Mouse (Mus musculus): Measurements from ENCODE around the gene Adtrp.

Adtrp gene

DNA sequence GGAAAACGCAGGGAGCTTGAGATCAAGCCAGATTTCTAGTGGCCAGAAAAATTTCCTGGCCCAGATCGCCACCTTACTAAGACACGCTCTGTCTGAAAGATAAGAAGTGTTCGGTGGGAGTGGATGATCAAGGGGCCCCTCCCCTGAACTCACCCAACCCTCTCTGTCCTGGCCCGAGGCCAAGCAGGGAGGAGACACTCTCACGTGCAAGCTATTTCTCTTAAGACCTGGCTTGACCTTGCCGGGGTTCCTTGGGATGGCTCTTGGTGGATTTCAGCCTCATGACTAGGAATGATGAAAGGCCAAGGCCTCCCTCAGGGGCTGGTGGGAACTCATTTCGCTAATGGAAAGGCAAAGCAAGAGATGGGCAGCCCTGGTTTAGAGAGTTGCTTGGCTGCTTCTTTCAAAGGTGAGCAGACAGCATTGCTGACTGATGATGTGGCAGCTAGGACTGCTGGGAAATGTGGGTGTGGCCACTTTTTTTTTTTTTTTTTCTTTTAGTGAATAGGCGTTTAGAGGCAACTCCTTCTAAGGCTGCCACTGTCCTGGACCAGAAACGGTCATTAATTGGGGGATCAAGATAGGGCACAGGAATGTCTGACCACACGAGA lies at the start of gene Adtrp:
Adtrp (minus strand) TSS at position 169 of the 611 bp plus-strand sequence.
- in situ Hi-C loops (cut with MboI), result no loop called here

DNA sequence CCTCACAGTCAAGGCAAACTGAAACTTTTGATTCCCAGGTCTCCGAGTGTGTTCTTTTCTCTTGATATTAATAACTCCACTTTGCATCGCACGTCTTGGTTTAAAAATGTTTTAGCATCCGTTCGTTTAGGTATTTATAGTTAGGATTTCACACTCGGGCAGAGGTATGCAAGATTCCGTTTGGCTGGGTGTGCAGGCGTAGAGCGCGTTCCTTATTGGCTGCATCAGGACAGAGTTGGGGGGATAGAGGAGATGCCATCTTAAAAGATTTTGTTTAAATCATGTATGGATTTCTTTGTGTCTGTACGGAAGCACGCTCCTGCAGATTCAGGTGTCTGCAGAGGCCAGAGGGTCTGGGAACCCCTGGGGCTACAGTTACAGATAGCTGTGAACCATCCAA lies 44.5 kb upstream of the Adtrp start:
- in situ Hi-C loops (cut with MboI), result no loop called here

DNA sequence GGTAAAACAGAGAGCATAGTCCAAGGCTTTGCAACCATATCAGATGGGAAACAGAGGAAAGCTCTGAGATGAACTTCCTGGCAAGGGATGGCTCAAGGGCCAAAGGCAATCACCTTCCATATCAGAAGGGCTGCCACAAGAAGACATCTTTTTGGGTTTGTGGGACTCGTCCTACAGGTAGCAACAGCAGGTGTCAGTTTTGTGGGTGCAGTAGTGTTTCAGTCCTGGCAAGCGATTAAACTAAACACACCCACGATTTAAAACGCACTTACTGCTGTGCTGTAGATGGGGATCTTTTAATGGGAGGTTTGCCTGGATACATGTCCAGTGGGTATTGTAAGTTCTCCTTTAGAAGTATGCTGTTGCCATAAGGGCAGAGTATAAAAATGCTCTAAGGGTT lies 43.1 kb upstream of the Adtrp start:
- in situ Hi-C loops (cut with MboI), result no loop called here

GRCm38 (mm10) chr13:41890111-41890600 lies 42.7 kb upstream of the Adtrp start:
- in situ Hi-C loops (cut with MboI), result no loop called here

- in situ Hi-C loops (cut with MboI), result no loop called here
These were observed 41.2 kb upstream of the Adtrp start for GRCm38 (mm10) chr13:41888644-41889043.

GRCm38 (mm10) chr13:41886120-41886519 lies 38.6 kb upstream of the Adtrp start:
- in situ Hi-C loops (cut with MboI), result no loop called here

DNA sequence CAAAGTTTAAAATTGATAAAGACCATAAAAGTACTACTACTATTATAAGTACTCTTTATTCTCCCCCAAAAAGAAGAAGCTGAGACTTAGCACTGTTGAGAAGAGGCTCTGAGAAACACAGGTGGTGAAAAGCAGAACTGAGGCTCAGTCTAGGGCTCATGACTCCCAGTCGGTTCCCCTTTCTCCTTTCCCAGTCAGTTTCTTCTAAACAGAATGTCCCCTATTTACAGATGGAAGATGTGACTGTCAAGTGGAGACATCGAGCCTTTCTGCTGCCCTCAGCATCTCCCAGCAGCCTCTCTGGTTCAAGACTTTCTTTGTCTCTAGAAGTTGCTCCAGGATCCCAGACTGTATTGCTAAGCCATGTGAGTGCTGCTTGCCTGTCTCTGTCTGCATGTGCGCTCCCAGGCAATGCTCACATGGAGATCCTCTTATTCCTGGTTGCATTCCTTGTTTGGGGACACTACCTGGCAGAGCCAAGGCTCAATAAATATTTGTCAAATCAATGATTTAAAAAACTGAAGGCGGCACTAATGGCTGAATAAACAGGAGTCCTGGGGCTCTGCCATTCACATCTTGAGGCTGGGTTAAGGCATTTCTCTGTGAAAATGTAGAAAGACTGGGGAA lies 36.3 kb upstream of the Adtrp start:
- in situ Hi-C loops (cut with MboI), result no loop called here

DNA sequence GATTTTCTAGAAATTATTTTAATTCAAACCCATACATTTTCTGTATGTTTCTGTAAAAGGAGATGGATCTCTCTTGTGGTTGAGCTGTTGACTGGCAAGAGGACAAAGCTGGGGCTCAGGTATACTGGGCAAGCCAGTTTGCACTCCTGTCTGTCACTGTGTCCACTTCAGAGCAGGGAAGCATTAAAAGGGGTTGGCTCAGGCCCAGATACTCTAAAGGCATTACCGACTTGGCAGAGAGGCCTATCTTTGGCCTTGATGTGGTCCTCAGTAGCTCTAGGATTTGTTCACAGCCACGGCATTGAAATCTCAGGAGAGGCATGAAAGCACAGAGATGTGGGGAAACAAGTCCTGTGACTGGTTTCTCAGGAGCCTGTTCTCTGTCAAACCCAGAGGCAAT lies 33.7 kb upstream of the Adtrp start:
- in situ Hi-C loops (cut with MboI), result no loop called here

GRCm38 (mm10) chr13:41880525-41880924 lies 33.0 kb upstream of the Adtrp start:
- in situ Hi-C loops (cut with MboI), result no loop called here

DNA sequence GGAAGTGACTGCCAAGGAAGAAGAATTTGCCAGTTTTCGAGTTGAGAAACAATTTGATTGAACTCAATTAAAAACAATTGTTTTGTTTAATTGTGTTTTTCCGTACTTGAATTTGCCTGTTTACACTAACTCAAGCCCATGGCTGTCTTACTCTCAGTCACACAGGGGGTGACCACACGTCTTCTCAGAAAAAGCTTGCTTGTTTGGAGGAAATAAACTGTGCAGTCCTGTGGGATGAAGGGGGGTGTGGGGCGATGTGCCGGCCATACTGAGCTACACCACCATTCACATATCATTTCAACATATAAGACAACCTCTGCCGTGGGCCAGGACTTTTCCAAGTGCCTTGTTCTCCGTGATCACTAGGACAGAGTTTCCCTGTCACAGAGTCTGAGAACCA lies 25.2 kb upstream of the Adtrp start:
- in situ Hi-C loops (cut with MboI), result no loop called here

- in situ Hi-C loops (cut with MboI), result no loop called here
These were observed 24.7 kb upstream of the Adtrp start for GRCm38 (mm10) chr13:41872161-41872562.

DNA sequence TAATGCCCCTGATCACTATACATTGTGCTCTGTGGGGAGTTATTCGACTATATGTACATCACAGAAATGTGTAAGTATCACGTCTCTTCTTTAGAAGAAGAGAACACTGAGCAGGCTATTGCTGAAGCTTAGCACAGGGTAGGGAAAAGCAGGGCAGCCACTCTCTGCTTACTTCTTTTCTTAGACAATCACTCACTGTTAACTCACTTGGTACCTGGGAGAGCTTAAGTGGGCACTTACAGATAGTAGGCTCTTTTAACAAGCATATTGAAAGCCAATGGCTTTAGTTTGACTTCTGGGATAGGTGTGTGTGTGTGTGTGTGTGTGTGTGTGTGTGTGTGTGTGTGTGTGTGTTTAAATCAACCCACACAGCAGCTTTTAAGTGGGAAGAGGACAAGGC lies 20.0 kb upstream of the Adtrp start:
- in situ Hi-C loops (cut with MboI), result no loop called here

- in situ Hi-C loops (cut with MboI), result no loop called here
These were observed 18.1 kb upstream of the Adtrp start for GRCm38 (mm10) chr13:41865575-41865974.

- in situ Hi-C loops (cut with MboI), result no loop called here
These were observed 17.6 kb upstream of the Adtrp start for GRCm38 (mm10) chr13:41865071-41865470.

DNA sequence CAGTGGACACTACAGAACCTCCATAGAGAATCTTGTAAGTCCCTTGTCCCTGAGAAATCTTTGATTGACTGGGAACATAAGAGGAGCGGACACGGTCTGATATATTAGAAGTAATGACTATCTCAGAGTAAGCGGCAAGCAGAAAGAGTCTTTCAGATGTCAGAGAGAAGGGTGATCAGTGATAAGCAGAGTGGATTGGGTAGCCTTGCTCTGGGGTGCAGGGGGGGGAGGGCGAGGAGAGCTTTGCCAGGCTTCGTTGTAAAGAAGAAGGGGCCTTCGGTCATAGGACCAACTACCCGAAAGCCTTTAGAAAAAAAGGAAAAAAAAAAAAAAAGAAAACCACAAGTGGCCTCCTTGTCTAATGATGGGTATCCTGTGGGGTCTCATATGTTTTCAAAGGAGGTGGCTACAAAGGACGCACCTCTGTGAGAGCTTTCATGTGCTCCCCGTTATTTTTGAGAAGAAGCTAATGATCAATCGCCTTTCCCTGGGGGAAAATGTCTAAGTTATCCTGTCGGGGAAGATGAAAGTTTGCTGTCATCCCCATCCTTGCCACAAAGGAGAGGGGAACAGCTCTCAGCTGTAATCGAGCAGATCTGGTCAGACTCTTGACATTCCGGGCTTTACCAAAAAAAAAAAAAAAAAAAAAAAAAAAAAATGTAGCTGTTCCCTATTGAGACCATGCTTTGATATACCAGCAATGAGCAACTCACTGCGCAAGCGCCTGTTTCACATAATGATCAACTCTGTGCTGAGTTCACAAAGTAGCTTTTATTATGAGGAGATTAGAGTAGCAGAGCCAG lies 13.3 kb upstream of the Adtrp start:
- in situ Hi-C loops (cut with MboI), result no loop called here

GRCm38 (mm10) chr13:41855206-41856185 lies 8.0 kb upstream of the Adtrp start:
- in situ Hi-C loops (cut with MboI), result no loop called here

- in situ Hi-C loops (cut with MboI), result no loop called here
These were observed 3.4 kb upstream of the Adtrp start for GRCm38 (mm10) chr13:41850727-41851378.

- in situ Hi-C loops (cut with MboI), result no loop called here
These were observed 968 bp downstream of the Adtrp start for GRCm38 (mm10) chr13:41846516-41846915.

DNA sequence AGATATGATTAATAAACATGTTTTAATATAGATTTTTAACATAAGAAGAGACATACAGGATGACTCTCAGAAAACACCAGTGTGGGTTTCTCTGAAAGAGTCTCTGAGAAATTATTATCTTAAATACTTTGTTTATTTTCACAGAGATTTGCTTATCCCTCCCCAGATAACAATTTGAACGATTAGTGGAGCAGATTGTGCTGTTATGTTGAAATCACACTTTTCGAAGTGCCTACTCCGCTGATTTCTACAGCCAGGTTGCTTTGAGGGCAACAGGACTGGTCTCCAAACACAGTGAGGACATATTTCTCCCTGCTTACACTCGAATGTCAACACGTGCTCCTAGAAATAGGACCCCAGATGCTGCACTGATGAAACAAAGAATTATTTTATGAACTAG lies 2.5 kb downstream of the Adtrp start:
- in situ Hi-C loops (cut with MboI), result no loop called here

DNA sequence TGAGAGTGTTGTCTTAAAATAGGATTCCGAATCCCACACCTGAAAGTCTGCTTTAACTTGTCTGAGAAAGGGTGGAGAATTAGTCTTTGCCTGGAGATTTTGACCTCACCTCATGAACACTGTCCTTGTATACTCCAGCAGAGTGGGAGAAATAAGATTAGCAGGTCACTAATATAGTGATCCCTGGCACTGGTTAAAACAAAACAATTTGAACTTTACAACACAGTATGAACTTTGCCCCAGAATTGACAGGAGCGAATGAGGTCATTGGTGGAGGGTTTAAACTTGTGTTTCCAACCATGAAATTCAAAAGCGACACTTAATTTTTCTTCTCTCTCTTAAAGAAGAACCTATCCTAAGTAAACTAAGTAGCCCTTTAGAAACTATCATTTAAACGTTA lies 3.4 kb downstream of the Adtrp start:
- in situ Hi-C loops (cut with MboI), result no loop called here

DNA sequence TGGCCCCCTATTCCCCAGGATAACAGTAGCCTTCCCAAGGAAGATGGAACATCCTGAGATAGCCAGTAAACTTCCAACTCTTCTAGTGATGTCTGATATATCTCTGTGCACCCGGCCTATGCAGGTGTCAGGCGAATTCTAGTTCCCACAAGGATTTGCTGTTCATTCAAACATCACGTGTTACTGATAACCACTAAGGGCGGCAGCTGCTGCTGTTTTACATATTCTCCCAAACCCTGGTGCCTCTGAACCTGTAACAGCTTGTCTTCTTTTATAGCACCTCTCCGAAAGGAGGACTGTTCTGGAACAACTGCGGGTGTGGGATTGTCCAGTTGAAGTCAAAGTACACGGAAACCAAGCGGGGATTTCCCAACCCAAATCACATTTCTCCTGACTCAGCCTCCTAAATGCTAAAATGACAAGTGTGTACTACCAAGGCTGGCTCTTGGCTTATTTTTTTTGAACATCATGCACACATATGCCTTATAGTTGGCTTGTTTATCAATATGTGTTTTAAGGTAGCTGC lies 13.8 kb downstream of the Adtrp start:
- in situ Hi-C loops (cut with MboI), result no loop called here

Measured in mature B cell (primary cell).